Mouse (Mus musculus): ENCODE data around the gene Cbr2.

DNA sequence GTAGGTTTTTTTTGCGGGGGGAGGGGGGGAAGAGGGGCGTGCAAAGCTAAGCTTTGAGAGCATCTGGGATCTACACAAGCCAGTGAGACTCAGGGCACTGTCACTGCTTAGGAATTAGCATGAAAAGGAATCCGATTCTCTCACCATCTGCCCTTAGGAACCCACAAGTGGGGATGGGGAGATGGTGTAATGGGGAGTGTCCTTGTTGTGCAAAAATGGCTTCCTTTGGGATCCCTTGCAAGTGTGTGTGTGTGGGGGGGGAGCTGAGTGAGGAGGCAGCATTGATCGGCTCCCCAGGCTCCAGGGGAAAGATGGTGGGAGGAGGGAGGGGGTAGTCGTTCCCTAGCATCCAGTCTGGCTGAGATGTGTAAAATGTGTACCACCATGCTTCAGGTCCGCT is 45.2 kb upstream of the Cbr2 start:
- TF ChIP-seq CTCF (IDR thresholded peaks at IDR 0.05; ENCODE audit: low read depth, low read length) (no peak), POLR2A (IDR thresholded peaks at IDR 0.05; ENCODE audit: extremely low read depth, insufficient read depth, low read length) (no peak)

All from liver, adult 2 months (tissue).